Mouse (Mus musculus): Measurements from ENCODE around the gene Gm4070. TPM values are rescaled to one million over a fixed set of nuclear protein-coding genes. Genes with fewer than 3 reads are reported as not detected.
"Not testable (repeated sequence)": the region's sequence is repeated elsewhere in the genome, so short reads cannot be mapped to it uniquely, and the experiment has no call there.

Gm4070 gene
- polyA plus RNA-seq (2017; shearing (Covaris generic)), result 100 to 1,000 TPM; 178 to 198 (median 194) TPM

GRCm38 (mm10) chr7:105953812-105954211 lies at the start of gene Gm4070:
TSS of gene Gm4070 (minus strand) at chr7:105953967.
- peak; percentile 65 for ATAC-seq

- ATAC-seq, result not testable (repeated sequence)
Observed at GRCm38 (mm10) chr7:105954540-105954939, 773 bp upstream of the Gm4070 start.

GRCm38 (mm10) chr7:105952408-105952807 lies 1.4 kb downstream of the Gm4070 start:
- ATAC-seq, result peak; percentile 65

GRCm38 (mm10) chr7:105945238-105945637 lies 8.5 kb downstream of the Gm4070 start:
- peak; percentile 70 for ATAC-seq

- not testable (repeated sequence) for ATAC-seq
Observed at GRCm38 (mm10) chr7:105932132-105932531, 21.6 kb downstream of the Gm4070 start.

GRCm38 (mm10) chr7:105883588-105884336 lies 70.0 kb downstream of the Gm4070 start:
- peak; percentile 79 for ATAC-seq

GRCm38 (mm10) chr7:105879717-105880484 lies 73.9 kb downstream of the Gm4070 start:
- not testable (repeated sequence) for ATAC-seq

GRCm38 (mm10) chr7:105855718-105856560 lies 97.8 kb downstream of the Gm4070 start:
- not testable (repeated sequence) for ATAC-seq

Other genes starting within 250 kb of the Gm4070 start
- gene Ilk, start 217.4 kb downstream of the Gm4070 start, polyA plus RNA-seq (2017; shearing (Covaris generic)), result 100 to 1,000 TPM; 152 to 175 (median 153) TPM
- gene Rrp8, start 216.6 kb downstream of the Gm4070 start, polyA plus RNA-seq (2017; shearing (Covaris generic)), result 10 to 100 TPM; 14.9 to 21.8 (median 19.9) TPM
- 10 to 100 TPM; 12.4 to 25.1 (median 14.3) TPM for gene Taf10, start 209.6 kb downstream of the Gm4070 start, polyA plus RNA-seq (2017; shearing (Covaris generic))
- gene Tpp1, start 201.7 kb downstream of the Gm4070 start, polyA plus RNA-seq (2017; shearing (Covaris generic)), result 100 to 1,000 TPM in 2 of 3 experiments, 10 to 100 TPM in 1; 92.5 to 132 (median 131) TPM
- under 1 TPM in 1 of 3 experiments, not detected in 2; 0.08 TPM for gene Dchs1, start 166.3 kb downstream of the Gm4070 start, polyA plus RNA-seq (2017; shearing (Covaris generic))
- gene Mrpl17, start 142.9 kb downstream of the Gm4070 start, polyA plus RNA-seq (2017; shearing (Covaris generic)), result 100 to 1,000 TPM; 173 to 204 (median 177) TPM

Measured in inflammation-experienced regulatory T-cells, adult 6 months (primary cell).